Mouse (Mus musculus) skeletal muscle tissue, adult 2 months (tissue): ENCODE data around the gene Ran.
"Not testable (repeated sequence)": the region's sequence is repeated elsewhere in the genome, so short reads cannot be mapped to it uniquely, and the experiment has no call there.

ENCODE experiments used
- DNase-seq: peaks from one replicate; pipeline ENCODE4 v3.0.0-alpha.2; 2012; ENCODE audit warnings: low read depth, low spot score

Ran gene

DNA sequence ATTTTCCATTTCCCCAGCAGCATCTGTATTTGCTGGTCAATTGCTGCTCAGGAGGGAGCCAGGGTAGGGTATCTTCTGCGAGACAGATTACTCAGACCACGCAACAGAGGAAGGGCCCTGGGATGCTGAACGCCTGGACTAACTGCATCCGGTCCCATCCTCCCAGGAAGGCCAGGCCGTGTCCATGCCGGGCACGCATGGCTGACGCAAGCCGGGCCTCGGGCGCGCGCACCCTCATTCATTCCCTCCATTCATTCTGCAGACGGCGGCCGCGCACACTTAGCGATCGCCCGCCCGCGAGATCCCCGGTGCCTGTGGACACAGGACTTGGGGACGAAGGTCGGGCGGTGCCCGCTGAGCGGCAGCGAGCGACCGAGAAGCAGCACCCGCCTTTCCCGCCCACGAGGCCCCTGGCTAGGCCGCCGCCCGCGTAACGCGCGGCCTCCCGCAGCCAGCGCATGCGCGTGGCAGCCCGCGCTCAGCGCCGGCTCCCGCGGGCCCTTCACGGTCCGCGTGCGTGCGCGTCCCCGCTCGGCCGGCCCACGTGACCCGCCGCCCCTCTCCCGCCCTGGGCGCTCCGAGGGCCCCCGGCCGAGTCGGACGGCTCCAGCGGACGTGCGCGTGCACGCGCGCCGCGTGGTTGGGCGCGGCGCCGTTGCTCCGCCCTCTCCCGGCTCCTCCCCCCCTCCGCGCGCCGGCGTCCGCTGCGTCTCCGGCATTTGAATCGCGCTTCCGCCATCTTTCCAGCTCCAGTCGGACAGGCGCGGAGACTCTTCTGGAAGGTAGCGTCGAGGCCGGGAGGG is at the start of gene Ran:
Ran (plus strand) TSS at position 573 of the 803 bp plus-strand sequence.
- DNase-seq: peak; percentile 93

DNA sequence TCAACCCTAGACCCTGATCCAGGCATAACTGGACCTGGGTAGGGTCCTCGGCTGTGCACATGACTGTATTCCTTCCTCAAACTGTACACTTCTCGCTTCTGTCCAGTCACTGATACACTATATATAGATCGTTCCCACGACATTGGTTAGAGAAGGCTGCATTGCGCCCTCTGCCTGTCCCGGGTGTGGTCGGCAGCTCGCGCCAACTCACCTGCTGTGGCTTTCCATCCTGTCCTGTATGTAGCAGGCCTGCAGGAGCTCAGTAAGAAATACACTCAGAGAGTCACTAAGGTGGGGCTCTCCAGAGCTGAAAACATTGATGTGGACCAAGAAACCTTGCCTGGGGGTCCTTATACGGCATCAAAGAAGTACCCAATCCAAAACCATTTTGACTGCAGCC is 49.0 kb upstream of the Ran start:
- DNase-seq: no peak

DNA sequence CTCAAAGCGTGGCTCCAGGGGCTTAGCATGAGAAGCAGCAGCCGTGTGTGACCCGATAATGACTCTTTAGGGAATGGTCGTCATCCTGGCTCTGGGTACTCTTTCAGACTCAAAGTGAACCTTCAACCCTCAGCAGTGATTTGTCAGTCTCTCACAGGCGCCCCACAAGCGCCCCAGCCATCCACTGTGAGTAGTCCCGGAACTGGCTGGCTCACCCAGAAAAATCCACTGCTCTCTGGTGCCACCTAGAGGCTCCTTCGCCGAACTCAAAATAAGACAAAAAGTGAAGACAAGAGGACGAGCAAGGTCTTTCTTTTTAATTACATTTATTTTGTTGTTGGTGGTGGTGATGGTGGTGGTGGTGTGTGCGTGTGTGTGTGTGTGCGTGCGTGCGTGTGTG is 48.6 kb upstream of the Ran start:
- DNase-seq: no peak

DNA sequence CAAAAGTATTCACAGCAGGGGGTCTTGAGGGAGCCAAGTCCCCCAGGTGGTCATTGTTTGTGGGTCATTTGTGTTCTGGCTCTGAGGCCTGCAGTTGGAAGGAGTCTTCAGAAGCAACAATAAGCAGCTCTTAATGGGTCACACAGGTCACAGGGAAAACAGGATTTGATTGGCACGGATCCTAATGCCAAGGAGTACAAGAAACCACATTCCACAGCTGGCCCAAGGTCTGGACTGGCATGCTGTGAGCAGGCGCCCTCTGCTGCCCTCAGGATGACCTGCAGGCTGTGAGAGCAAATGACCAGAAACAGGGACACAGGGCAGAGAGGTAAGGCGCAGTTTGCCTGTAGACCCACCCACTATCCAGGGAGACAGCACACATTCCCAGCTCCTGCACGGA is 43.6 kb upstream of the Ran start:
- DNase-seq: no peak

GRCm38 (mm10) chr5:128977466-128977865 is 42.4 kb upstream of the Ran start:
- not testable (repeated sequence) for DNase-seq

- no peak for DNase-seq
These were observed 40.9 kb upstream of the Ran start for GRCm38 (mm10) chr5:128978957-128979356.

- DNase-seq: no peak
These were observed 39.0 kb upstream of the Ran start for GRCm38 (mm10) chr5:128980857-128981256.

DNA sequence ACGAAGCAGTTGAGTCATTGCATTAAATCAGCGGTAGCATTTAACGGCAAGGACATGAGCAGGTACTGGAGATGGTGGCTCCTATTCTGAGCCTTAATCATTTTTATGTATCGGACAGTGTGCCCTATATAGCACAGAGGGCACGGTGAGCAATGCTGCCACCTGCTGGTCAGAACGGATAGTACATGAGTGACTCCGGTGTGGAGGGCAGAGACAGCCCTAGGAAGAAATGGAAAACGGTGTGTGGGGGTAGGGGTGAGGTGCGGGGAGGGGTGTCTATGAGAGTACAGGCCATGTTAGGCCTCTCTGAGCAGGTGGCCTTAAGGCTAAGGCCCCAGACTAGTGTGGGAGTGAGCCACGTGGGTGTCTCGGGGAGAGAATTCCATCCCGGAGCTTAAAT is 38.3 kb upstream of the Ran start:
- DNase-seq: no peak

- no peak for DNase-seq
These were observed 35.3 kb upstream of the Ran start for GRCm38 (mm10) chr5:128984536-128984935.

DNA sequence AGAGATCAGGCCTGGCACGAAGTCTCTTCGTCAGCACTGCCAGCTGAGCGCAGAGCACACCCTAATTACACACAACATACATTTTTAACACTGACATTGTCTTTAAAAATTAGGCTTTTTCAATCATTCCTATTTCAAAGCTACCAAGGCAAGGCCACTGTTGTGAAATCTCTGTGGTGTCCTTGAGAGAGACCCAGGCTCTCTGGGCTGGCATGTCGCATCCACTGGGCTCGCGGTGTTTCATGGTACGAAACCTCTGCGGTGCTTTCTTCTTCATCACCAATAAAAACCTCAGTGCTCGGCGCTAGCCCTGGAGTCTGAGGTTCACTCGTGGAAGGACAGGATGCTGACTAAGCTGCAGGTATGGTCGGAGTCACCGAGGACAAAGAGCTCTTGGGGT is 33.9 kb upstream of the Ran start:
- DNase-seq: no peak

DNA sequence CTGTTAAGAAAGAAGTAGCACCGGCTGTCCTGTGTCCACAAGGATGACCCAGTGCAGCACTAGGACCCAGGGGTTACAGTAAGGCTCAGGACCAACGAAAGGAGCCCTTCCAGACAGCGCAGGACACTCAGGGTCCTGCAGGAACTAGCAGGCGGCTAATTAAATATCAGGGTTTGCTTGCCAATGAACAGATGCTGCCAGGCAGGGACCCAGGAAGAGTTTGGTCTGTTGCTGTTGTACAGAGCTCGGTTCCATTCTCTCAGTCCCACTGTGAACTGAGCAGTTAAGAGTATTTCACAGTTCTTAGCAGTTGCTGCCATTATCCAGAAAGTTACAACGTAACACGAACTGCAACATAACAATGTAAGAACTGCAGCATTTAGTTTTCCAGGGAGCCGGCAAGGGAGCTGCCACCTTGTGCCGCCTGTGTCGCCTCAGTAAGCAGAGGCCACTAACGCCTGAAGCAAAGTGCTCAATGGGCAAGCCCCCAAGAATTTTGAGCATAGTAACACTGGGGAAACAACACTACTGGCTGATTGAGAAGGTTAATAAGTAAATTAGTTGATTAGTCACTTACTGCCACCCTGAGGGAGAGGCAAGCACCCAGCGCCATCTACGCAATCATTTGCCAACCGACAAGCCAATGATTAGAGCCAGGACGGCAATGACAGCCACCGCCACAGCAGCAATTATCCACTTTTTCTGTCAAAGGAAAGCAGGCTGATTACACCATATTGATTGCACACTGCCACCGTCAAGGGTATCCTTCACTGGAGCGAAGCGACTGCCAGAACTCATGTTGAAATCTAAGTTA is 32.5 kb upstream of the Ran start:
- DNase-seq: no peak

DNA sequence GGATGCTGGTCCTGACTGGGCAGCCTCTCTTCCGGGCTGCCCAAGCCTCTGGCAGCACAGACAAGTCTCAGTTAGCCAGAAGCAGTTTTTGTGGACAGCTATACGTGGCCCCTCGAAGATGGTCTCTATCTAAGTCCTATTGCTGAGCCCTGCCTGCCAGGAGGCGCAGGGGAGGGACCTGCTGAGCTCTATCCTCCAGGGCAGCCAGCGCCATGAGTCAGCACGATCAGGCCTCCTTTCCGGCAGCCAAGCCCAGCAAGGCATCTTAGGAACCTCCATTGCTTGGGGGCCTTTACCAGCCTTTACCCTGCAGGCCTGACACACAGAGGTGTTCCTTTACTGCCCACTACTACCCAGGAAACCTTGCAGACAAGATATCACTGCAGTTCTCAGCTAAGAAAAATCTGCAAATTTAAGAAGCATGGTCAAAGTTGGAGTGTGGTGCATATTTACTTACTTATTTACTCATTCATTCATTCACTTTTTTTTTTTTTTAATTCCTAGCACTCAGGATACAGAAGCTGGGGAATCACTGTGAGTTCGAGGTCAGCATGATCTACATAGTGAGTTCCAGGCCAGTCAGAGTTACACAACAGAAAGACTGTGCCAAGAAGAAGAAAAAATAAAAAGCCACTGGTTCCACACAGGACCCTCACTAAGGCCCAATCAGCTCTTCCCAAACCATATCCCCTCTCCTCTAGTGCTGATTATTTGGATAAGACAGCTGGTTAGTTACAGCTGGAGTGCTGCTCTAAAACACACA is 19.0 kb upstream of the Ran start:
- peak; percentile 20 for DNase-seq

DNA sequence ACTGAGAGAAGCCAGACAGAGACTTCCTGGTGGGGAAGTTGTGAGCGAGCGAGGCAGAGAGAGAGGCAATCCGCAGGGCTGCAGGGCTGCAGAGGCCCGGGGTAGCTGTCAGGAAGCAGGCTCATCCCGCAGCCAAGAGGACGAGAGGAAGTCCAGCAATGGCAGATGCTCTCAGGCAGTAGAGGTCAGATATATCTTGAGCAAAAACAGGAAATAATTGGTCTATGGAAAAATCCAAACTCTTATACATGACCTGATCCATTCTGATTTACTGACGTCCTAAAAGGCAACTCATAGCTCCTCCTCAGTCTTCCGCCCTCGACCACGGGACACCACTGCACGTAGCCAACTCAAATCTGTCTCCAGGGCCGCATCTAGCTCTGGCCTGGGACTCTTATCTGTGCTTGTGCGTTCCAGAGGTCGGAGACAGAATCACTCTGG is 17.3 kb upstream of the Ran start:
- DNase-seq: peak; percentile 45

DNA sequence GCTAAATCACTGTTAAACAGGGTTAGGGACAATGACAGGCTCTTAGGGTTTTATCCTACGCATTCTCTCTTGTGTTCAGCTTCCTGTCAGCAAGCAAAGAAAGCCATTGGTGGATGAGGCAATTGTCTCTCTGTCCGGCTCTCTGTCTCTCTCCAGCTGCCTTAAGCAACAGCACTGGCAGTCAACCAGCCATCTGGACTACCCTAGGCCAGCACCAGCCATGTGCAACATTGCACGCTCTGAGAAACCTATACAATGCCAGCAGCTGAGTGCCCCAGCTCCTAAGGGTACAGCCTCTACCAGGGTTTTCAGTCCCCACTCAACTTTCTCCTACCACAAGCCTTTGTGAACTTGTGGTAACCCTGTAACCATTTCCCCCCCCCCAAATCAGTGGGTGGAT is 14.5 kb upstream of the Ran start:
- DNase-seq: peak; percentile 27

DNA sequence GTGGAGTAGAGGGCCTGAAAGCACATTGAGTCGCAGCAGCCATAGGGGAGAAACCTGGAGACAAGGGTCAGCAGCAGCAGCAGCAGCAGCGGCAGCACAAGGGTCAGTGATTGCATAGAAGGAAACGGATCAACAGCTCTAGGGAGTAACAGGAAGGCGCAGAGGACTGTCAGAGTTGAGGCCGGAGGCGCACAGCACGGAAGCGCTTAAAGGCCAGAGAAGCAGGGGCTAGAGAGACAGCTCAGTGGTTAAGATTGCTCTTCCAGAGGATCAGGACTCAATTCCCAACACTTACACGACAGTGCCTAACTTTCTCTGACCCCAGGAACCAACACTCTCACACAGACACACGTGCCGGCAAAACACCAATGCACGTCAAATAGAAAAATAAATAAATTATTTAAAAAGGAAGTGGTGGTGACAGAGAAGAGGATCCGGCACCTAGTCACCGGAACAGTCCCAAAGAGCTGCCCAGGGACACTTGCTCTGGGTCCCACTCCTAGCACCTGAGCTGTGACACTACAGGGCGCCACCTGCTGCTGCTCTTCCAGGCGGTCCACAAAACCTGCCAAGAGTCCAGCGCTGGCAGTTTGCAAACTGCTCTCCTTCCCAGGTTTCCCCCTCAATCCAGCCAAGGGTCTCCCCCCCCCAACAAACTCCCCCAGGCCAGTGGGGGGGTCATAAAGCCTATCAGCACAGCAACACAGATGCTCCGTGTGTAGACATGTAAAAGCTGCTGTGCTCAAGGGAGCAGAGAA is 13.7 kb upstream of the Ran start:
- no peak for DNase-seq

GRCm38 (mm10) chr5:129007105-129007957 is 12.5 kb upstream of the Ran start:
- peak; percentile 18 for DNase-seq

GRCm38 (mm10) chr5:129008008-129008407 is 11.9 kb upstream of the Ran start:
- DNase-seq: peak; percentile 18

GRCm38 (mm10) chr5:129008412-129008826 is 11.4 kb upstream of the Ran start, which contains the start of gene Stx2:
TSS of gene Stx2 (minus strand) at chr5:129008574.
- peak; percentile 82 for DNase-seq

- DNase-seq: no peak
These were observed 10.3 kb upstream of the Ran start for GRCm38 (mm10) chr5:129009577-129009976.

DNA sequence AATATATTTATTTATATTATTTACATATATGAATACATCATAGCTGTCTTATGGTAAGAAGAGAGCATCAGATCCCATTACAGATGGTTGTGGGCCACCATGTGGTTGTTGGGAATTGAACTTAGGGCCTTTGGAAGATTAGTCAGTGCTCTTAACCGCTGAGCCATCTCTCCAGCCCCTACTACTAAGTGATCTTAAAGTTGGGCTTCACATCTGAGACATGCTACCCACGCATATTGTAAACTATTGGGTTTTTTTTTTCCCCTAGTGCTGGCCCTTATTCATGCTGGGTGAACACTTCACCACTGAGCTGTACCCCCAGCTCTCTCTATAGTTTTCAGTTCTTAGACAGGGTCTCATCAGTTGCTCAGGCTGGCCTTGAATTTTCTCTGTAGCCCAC is 8.9 kb upstream of the Ran start:
- no peak for DNase-seq
